Mouse (Mus musculus) telencephalon, adult 2 months (tissue): ENCODE results near the gene Got1.
A peak's percentile ranks its signal among the peaks of the same experiment; 100 is the strongest.
"Not testable (repeated sequence)": the region's sequence is repeated elsewhere in the genome, so short reads cannot be mapped to it uniquely, and the experiment has no call there.

Experiments
- DNase-seq: peaks from one replicate; pipeline ENCODE4 v3.0.0-alpha.2; 2011; ENCODE audit warnings: low read depth, low spot score

Gene Got1

DNA sequence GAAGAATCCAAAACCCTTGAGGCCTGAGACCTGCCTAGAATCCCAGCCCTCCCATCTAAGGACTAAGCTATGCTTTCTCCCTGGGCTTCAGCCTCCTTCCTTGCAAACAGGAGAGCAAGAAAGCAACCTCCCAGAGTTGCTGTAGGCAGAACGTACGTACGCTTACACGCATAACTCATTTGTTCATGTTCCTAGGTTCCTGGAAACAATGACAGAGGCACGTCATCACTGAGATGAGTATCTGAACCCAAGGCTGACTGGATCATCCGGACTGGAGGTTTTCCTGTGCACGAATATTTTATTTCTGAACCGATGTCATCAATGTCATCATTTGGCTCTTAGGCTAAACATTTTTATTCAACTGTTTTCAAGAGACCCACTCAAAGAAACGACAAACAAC, 2.4 kb downstream of the Got1 start:
- DNase-seq: no peak

- no peak for DNase-seq
Observed at GRCm38 (mm10) chr19:43521362-43521761, 3.0 kb downstream of the Got1 start.

GRCm38 (mm10) chr19:43520402-43520801, 4.0 kb downstream of the Got1 start:
- DNase-seq: no peak

- no peak for DNase-seq
Observed at GRCm38 (mm10) chr19:43519226-43519625, 5.2 kb downstream of the Got1 start.

DNA sequence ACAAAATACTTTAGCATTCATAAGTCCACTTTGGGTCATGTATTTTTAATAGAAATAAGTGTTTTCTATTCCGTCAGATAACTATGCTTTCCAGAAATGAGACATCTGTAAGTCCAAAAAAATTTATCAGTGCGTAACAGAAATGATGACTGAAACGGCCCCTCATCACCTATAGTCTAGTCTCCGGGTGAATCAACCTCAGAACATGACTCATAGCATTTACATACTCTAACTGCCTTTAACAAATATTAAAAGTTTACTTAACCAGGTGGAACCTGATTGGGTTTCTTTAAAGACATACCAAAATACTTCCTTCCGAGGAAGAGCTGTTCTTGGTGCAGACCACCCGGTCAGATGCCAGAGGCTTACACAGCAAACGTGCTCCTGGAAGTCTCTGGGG, 6.1 kb downstream of the Got1 start:
- no peak for DNase-seq

DNA sequence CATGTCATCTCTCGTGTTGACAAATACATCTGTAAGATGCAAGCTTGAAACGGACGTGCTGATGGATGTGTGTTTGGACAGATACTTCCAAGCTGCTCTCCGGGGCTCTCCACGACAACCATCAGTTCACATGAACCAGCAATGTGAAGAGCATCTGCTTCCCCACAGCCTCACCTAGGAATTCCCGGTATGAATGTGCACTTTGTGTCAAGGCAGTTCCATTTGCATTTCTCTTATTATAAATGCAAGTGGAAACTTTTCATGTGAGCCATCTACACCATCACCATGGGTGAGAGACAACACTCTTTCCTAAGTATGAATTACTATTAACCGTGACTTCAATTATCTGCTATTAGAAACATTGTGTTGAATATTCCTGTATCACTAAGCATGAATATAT, 6.6 kb downstream of the Got1 start:
- DNase-seq: no peak

GRCm38 (mm10) chr19:43517320-43517719, 7.1 kb downstream of the Got1 start:
- no peak for DNase-seq

GRCm38 (mm10) chr19:43516397-43517035, 7.9 kb downstream of the Got1 start:
- DNase-seq: no peak

DNA sequence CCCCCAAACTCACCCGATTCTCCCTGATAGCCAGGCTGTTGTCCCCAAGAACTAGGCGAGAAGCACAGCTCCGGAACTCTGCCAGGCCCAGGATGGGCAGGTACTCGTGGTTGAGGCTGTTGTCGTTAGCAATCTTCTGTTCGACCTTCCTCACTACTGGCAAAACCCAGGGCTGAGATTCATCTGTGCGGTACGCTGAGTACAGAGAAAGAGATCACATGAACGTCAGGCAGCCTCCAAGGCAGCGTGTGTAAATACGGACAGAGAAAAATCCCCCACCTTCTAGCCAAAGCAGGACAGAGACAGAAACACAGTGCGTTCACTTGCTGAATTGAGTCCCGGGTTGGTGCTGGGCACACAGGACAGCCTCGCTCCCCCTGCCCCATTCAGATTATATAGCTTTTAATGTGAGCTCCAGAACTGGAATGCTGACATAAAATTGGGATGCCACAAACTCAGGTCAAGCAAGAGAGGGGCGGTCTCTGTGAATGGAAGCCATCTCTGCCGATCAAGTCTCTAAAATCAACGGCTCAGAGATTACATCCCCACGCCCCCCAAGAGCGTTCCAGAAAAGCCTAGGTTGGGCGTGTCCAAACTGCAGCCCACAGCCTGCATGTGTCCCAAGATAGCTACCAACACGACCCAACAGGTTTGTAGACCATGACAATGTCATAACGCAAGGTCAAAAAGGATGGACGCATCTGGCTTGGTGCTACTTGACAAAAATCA, 8.6 kb downstream of the Got1 start:
- no peak for DNase-seq

DNA sequence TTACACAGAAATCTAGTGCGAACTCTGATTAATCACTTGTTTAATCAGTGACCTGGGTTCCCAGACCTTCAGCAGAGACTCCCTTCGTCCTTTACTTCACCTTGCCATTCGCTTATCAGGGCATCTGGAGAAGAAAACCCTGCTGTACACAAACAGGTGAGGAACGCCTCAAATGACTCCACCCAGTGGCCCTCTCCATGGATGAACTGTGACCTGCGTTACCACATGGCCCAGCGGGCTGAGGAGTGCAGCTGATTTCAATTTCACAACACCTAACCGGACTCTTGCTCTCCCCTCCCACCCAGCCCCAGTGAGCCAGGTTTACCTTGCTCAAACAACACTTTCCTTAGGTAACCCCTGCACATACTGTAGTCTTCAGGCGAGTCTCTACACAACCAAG, 10.5 kb downstream of the Got1 start:
- no peak for DNase-seq

DNA sequence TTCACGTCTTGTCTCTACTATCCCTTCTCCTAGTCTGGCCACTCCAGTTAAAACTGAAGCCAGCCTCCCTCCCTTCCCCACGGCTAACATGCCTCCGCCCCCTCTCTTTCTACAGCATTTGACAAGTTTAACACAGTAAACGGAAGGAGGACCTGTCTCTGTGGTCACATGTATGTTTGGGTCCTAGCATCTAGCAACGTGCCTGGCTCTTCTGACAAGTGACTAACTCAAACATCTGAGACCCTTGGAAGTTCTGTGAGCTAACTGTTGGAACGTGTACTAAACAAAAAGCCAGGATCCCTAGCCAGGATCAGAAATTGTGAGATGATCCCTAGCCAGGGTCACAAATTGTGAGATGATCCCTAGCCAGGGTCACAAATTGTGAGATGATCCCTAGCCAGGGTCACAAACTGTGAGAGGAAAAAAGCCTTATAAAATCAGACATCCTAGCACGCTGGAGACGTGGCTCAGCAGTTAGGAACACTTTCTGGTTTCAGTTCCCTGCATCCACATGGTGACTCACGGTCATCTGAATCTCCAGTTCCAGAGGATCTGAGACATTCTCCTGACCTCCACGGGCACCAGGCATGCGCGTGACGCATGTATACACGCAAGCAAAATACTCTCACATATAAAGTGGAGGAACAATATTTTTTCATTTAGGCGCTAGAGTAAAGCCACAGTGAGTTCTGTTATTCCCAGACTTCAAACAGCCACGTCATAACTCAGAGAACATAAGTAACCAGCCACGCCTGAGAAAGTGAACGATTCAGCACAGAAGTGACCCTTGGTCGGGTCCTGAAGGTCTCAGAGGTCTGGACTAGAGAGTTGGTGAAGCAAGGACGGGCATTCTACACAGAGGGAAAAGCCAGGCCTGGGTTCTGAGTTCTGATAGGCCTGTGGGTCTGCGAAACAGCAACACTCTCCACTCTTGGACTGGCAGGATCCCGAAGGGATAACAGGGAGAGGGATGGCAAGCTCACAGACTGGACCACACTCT, 12.5 kb downstream of the Got1 start:
- no peak for DNase-seq

DNA sequence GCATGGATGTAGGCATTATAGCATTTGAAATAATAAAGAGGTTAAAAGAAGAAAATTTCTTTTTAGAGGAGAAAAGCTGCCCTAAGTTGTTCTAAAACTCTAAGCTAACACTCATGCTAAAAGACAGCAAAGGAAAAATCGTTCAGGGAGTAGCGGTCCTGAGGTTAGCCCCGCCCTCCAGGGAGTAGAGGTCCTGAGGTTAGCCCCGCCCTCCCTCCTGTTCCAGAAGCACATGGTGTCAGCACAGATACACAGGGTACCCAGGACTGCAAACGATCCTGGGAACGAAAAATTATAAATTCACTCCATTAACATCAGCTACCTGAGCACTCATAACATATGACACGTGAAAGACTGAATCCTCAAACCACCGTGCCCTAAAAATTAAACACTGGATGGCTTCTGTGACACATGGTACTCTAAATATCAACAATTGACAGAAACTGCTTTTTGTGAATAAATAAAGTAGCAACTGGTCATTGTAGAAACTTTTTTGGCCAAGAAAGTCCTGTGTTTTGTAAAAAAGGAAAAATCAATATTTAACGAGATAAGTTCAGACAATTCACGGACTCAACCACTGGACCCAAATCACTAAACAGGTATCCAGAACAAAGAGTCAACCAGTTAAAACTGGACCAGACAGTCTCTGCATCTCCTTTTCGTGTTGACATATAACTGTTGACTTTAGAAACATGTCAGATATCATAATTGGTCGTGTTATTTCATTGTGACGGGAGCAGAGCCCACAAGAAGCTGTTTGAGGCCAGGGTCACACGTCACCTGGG, 13.8 kb downstream of the Got1 start:
- no peak for DNase-seq

GRCm38 (mm10) chr19:43505441-43505840, 19.0 kb downstream of the Got1 start:
- DNase-seq: no peak

GRCm38 (mm10) chr19:43503593-43503992, 20.8 kb downstream of the Got1 start:
- not testable (repeated sequence) for DNase-seq

DNA sequence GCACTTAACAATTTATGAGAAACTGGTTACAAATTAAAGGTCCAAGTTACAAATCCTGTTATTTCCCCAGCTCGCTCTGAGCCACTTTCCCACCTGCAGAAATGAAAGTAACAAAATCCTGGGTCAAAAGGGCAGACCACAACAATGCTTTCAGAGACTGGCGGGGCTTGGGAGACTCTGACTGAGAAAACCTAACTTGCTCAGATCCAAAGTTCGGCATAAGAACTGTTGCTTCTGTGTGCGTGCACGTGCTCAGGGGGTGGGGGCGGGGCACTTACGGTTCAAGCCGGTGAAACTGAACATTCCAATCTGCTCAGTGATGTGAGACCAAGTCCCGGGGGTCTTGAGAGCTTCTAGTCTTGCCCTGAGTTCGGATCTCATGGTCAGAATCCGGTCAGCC, 21.8 kb downstream of the Got1 start:
- DNase-seq: no peak

DNA sequence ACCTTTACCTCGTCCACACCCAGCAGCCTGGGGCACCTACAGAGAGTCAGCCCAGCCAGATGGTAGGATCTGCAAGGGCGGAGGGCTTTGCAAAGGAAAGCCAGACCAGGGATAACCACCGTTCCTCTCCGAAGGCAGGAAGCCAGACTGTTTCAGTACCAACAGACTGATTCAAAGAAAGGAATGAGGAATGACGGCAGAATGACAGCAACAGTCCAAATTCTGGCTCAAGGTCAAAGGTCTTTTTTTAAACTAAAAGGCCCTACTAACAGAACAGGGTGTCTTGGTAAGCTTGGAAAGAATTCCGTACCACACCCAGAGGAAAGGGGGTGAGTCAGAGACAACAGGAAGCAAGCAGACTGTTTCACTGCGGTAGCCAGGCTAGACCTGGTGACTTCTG, 25.5 kb downstream of the Got1 start:
- no peak for DNase-seq

DNA sequence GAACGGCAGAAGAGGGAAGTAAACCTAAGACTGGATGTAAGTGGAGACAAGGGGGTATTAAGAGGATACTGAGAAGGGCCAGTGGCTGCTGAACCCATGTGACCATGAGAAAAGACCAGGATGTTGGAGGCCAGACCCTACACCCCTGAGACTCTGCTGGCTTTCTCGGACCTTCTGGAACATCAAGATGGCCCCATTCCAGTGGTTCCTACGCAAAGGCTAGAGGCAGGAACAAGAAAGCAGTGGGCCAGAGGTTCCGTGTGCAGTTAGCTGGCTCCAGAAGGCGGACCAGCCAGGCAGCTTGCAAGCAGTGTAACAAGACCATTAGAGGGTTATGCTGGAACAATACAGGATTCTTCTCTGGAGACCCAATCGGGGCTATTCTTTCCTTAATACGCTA, 27.0 kb downstream of the Got1 start:
- DNase-seq: no peak

GRCm38 (mm10) chr19:43495846-43496245, 28.6 kb downstream of the Got1 start:
- no peak for DNase-seq

DNA sequence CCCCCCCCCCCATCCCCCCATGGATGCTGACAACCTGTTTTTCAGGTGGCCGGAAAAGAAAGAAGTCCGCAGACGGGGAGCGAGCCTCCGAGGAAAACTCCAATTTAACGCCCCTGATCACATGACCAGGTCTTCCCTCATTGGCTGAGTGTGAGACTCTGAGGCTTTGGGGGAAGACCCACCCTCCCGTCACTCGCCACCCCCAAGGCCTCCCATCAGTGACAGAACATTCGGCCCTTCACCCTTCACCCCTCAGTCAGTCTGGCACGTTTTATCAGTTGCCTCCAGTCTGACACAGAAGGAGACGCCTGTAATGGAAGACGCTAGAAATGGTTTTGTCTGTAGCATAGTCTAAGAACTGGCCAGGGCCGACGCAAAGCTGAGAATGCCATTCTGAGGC, 29.5 kb downstream of the Got1 start:
- DNase-seq: no peak

DNA sequence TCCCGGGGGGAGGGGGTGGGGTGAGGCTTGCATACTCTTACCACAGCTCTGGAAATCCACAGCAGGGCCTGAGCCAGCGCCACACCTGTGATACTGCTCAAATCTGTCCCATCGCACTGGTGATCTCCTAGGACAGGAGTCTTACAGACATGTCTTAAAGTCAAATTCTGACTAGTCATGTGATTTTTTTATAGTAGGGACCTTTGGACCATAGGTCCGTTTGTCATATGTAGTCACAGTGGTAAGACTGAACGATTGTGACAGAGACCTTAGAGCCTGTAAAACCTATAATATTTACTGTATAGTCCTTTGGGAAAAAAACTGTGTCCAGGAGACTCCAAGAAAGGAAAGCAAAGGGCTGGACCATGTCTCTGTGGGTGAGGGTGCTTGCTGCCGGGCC, 30.5 kb downstream of the Got1 start:
- no peak for DNase-seq

GRCm38 (mm10) chr19:43493316-43493715, 31.1 kb downstream of the Got1 start:
- not testable (repeated sequence) for DNase-seq

- DNase-seq: peak; percentile 50
Observed at GRCm38 (mm10) chr19:43487429-43487828, 37.0 kb downstream of the Got1 start.
